Mouse (Mus musculus): Measurements from ENCODE around the gene S100a13.

- TF ChIP-seq CTCF (IDR thresholded peaks at IDR 0.05; ENCODE audit: borderline replicate concordance, control insufficient read depth, extremely low read depth, insufficient read depth, low read length, poor library complexity), result no peak
- no peak for TF ChIP-seq POLR2A (IDR thresholded peaks at IDR 0.05; ENCODE audit: control insufficient read depth, extremely low read depth, insufficient read depth, low read length, poor library complexity)
These were observed 18.2 kb upstream of the S100a13 start for GRCm38 (mm10) chr3:90495850-90496525.
